ENCODE assay signal across 16 mouse cellular contexts in the genomic region with DNA sequence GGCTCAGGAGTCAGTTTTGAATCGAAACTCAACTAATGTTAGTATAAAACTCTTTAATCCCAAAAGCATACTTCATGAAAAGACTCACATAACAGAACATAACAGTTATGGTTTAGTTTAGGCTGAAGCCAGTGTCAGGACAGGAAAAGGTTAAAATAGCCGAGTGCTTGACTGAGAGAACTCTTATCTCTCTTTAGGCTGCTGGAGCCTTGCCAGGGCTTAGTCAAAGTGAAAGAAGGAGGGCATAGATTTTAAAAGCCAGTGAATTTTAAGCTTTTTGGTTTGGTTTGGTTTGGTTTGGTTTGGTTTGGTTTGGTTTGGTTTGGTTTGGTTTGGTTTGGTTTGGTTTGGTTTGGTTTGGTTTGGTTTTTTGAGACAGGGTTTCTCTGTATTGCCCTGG. TPM values are rescaled to one million over a fixed set of nuclear protein-coding genes. Genes with fewer than 3 reads are reported as not detected.
DNase-seq lines count a peak whose midpoint lies in the region; ATAC-seq and TF ChIP-seq lines count a peak whose summit lies in the region.
"Had no signal": no experiment of that assay in that cellular context is flagged by ENCODE, and none has a peak within 500 bp of the region (broad histone marks: within the 10 kb centered on the region; RNA-seq: fewer than 3 reads in every experiment).

No protein-coding gene starts in this region.

- dilution Hi-C loops in CH12.LX (cut with MboI; ENCODE audit: extremely low pct_ligation_motif_present, extremely low pct_unique_long_range_greater_than_20kb, low sequenced_read_pairs), result no loop called here

- no peaks in the 10 kb centered on the region for H3K4me1 ChIP-seq in lung, embryonic 14.5 days (ENCODE audit: insufficient read depth)
- H3K4me1 ChIP-seq in CH12.LX (ENCODE audit: control insufficient read depth in 1 of 2, insufficient read depth in 2 of 2), result no peaks in the 10 kb centered on the region
- H3K4me1 ChIP-seq: embryonic facial prominence, embryonic 13.5 days; forebrain, embryonic 12.5 days had no signal

- H3K27ac ChIP-seq in lung, embryonic 14.5 days (ENCODE audit: low read depth), result no peak overlapping the region
- no peak overlapping the region for H3K27ac ChIP-seq in CH12.LX (ENCODE audit: insufficient read depth, low read depth)
- H3K27ac ChIP-seq: embryonic facial prominence, embryonic 13.5 days; forebrain, embryonic 12.5 days had no signal

- 0 out of 2 replicates have a peak, but pooled peaks have one; percentile 13 for TF ChIP-seq EP300 in CH12.LX (IDR thresholded peaks at IDR 0.05; ENCODE audit: low read length)

- TF ChIP-seq RAD21 in CH12.LX (IDR thresholded peaks at IDR 0.05; ENCODE audit: low read depth, low read length), result no peak

- no peak overlapping the region for H3K4me3 ChIP-seq in lung, embryonic 14.5 days (ENCODE audit: low read depth, low read length)
- no peak overlapping the region for H3K4me3 ChIP-seq in CH12.LX (replicated peaks in 1 of 3; ENCODE audit: low read depth in 2 of 3, low read length in 2 of 3, poor library complexity in 1 of 3)
- H3K4me3 ChIP-seq: embryonic facial prominence, embryonic 13.5 days; forebrain, embryonic 12.5 days; heart, embryonic 12.5 days had no signal

- peak; percentile 78 for DNase-seq in lung, embryonic 14.5 days
- no peak for DNase-seq in lung, postnatal 25 days (ENCODE audit: low spot score)
- DNase-seq in CH12.LX (ENCODE audit: extremely low read depth), result no peak
- DNase-seq in c-Kit-positive CD71-positive TER-119-negative erythroid progenitor cells, embryonic 14.5 days (ENCODE audit: low read depth), result peak; percentile 50
- peak; percentile 19 for DNase-seq in naive thymus-derived CD4-positive, alpha-beta T cell, adult 2 months (ENCODE audit: low read depth)
- no peak for DNase-seq in heart, adult 8-10 months (ENCODE audit: low spot score)
- no peak for DNase-seq in kidney, postnatal 14 days
- DNase-seq: gastrocnemius, postnatal 10 days; kidney, adult 2 months; layer of hippocampus, adult 9-11 months; right cerebral cortex, postnatal 25 days had no signal

- H3K79me2 ChIP-seq in CH12.LX (replicated peaks; ENCODE audit: control insufficient read depth, extremely low read depth, insufficient read depth, poor library complexity, severe bottlenecking), result no peaks in the 10 kb centered on the region

- no peak for TF ChIP-seq CTCF in lung, embryonic 14.5 days (IDR thresholded peaks at IDR 0.05; ENCODE audit: low read depth)
- no peak for TF ChIP-seq CTCF in CH12.LX (conservative IDR thresholded peaks at IDR 0.05 in 1 of 2, IDR thresholded peaks at IDR 0.05 in 1 of 2; ENCODE audit: low read depth in 2 of 2, low read length in 2 of 2)

- ATAC-seq in lung, embryonic 14.5 days (ENCODE audit: insufficient read depth), result no peak

- H3K4me2 ChIP-seq in lung, embryonic 14.5 days, result no peak overlapping the region
- H3K4me2 ChIP-seq in CH12.LX (ENCODE audit: insufficient read depth, low read depth, poor library complexity, severe bottlenecking), result no peak overlapping the region
- H3K4me2 ChIP-seq: embryonic facial prominence, embryonic 13.5 days; forebrain, embryonic 12.5 days; heart, embryonic 12.5 days had no signal

- H3K36me3 ChIP-seq in lung, embryonic 14.5 days (ENCODE audit: insufficient read depth), result no peaks in the 10 kb centered on the region
- H3K36me3 ChIP-seq in CH12.LX (replicated peaks in 1 of 2; ENCODE audit: control insufficient read depth in 1 of 2, insufficient read depth in 1 of 2, low read length in 1 of 2), result no peaks in the 10 kb centered on the region
- H3K36me3 ChIP-seq: embryonic facial prominence, embryonic 13.5 days; forebrain, embryonic 12.5 days; heart, embryonic 12.5 days had no signal

- no peaks in the 10 kb centered on the region for H3K9me3 ChIP-seq in lung, embryonic 14.5 days (ENCODE audit: low read depth, low read length)
- H3K9me3 ChIP-seq in CH12.LX (replicated peaks; ENCODE audit: low read length), result no peaks in the 10 kb centered on the region
- H3K9me3 ChIP-seq: embryonic facial prominence, embryonic 13.5 days; forebrain, embryonic 12.5 days; heart, embryonic 12.5 days had no signal

- TF ChIP-seq POLR2A in CH12.LX (IDR thresholded peaks at IDR 0.05; ENCODE audit: low read depth, low read length), result no peak

- 22% methylated on average over 2 of the region's 2 CpGs for WGBS in lung, embryonic 14.5 days

- no peaks in the 10 kb centered on the region for H3K27me3 ChIP-seq in lung, embryonic 14.5 days (ENCODE audit: insufficient read depth, low read length)
- no peaks in the 10 kb centered on the region for H3K27me3 ChIP-seq in CH12.LX (replicated peaks)
- H3K27me3 ChIP-seq: embryonic facial prominence, embryonic 13.5 days; forebrain, embryonic 12.5 days; heart, embryonic 12.5 days had no signal

- H3K9ac ChIP-seq in lung, embryonic 14.5 days, result no peak overlapping the region
- H3K9ac ChIP-seq in CH12.LX (ENCODE audit: insufficient read depth, low read depth), result no peak overlapping the region
- H3K9ac ChIP-seq: embryonic facial prominence, embryonic 13.5 days; forebrain, embryonic 12.5 days; heart, embryonic 12.5 days had no signal

- in situ Hi-C loops in CH12.LX (cut with MboI; ENCODE audit: low pct_ligation_motif_present, low pct_unique_long_range_greater_than_20kb, low sequenced_read_pairs), result loop anchor here (25.0 kb wide), 1 partner anchor 305 kb away; a partner anchor contains a TSS

TF ChIP-seq in CH12.LX, 34 proteins besides CTCF, POLR2A, EP300 and RAD21:
- peak; percentile 83 for TF ChIP-seq IRF4 (IDR thresholded peaks at IDR 0.05; ENCODE audit: low read depth, low read length)
- TF ChIP-seq BHLHE40 (IDR thresholded peaks at IDR 0.05; ENCODE audit: low read depth, low read length), result no peak
- peak; percentile 77 for TF ChIP-seq JUND (conservative IDR thresholded peaks at IDR 0.05; ENCODE audit: low read depth, low read length)

RNA-seq across cellular contexts. Expression of a gene that starts 6.8 kb away (rescaled TPM):
- polyA plus RNA-seq in lung, embryonic 14.5 days (2014; fragmentation: Nextera tagmentation; extraction: Ambion mirVana), result 0.25 and 0.51 TPM in 2 replicates
- total RNA-seq in CH12.LX (2012; rRNA removed) (not detected in 2 replicates), CH12.LX (2014; rRNA removed) (not detected in 2 replicates)
- polyA plus RNA-seq in CH12.LX (2012; ENCODE audit: insufficient read length, low read depth), result not detected in 2 replicates
- total RNA-seq in heart, adult 8-10 months (2022), result not detected
- total RNA-seq: gastrocnemius, postnatal 10 days; left cerebral cortex, postnatal 36 days; midbrain, postnatal 0 days had no signal
- polyA plus RNA-seq: kidney, adult 2 months had no signal

RNA-seq across cellular contexts. Expression of a gene that starts 34.2 kb away (rescaled TPM):
- polyA plus RNA-seq in lung, embryonic 14.5 days (2014; fragmentation: Nextera tagmentation; extraction: Ambion mirVana), result 5.2 and 5.6 TPM in 2 replicates
- total RNA-seq in CH12.LX (2012; rRNA removed) (3.6 and 3.9 TPM in 2 replicates), CH12.LX (2014; rRNA removed) (4.6 and 5.0 TPM in 2 replicates)
- polyA plus RNA-seq in CH12.LX (2012; ENCODE audit: insufficient read length, low read depth), result 4.1 and 4.6 TPM in 2 replicates
- 100 to 1,000 TPM in 1 of 4 experiments, 10 to 100 TPM in 3; 78.8 to 106 (median 88.9) TPM for total RNA-seq in heart, adult 8-10 months (2022)

RNA-seq across cellular contexts. Expression of a gene that starts 53.4 kb away (rescaled TPM):
- 76.9 and 79.3 TPM in 2 replicates for polyA plus RNA-seq in lung, embryonic 14.5 days (2014; fragmentation: Nextera tagmentation; extraction: Ambion mirVana)
- total RNA-seq in CH12.LX (2012; rRNA removed), result 28.0 and 32.1 TPM in 2 replicates
- 89.2 and 107 TPM in 2 replicates for total RNA-seq in CH12.LX (2014; rRNA removed)
- 36.1 and 38.9 TPM in 2 replicates for polyA plus RNA-seq in CH12.LX (2012; ENCODE audit: insufficient read length, low read depth)
- 10 to 100 TPM; 52.6 to 57.1 (median 53.8) TPM for total RNA-seq in heart, adult 8-10 months (2022)

Comparison
In these comparisons a context has a peak if more than half of its experiments do, and no peak if none do; other contexts are left out.
1. DNase-seq: peak in lung, embryonic 14.5 days (single experiment), c-Kit-positive CD71-positive TER-119-negative erythroid progenitor cells, embryonic 14.5 days (single experiment) and naive thymus-derived CD4-positive, alpha-beta T cell, adult 2 months (single experiment); none in lung, postnatal 25 days (single experiment), CH12.LX (single experiment), heart, adult 8-10 months (single experiment) and kidney, postnatal 14 days (single experiment).
2. RNA of a gene that starts 34.2 kb away (total RNA-seq): 78.8 to 106 TPM in heart, adult 8-10 months; 3.6 to 5.0 TPM in CH12.LX; every median in the first group is over 10 times any median in the second.